Mouse (Mus musculus): Measurements from ENCODE around the gene Bak1.

Bak1 gene

DNA sequence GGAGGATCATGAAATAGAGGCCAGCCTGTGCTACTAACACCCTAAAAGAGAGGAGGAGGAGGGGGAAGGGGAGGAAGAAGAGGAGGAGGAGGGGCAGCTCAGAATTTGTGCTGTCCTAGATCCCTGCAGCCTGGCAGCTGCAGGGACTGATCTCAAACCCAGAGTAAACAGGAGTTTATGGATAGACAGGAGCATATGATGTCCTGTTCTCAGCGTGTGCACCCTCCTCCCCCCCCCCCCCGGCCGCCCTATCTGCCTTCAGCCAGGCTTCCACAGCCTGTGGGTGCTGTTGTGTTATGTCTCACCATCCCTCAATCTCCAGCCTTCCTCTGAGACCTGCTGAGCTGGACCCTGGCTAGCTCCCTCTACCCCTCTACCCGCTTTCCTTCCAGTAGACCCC, at the start of gene Bak1:
TSS of gene Bak1 (minus strand) at position 101 of the 400 bp plus-strand sequence.
- DNase-seq (ENCODE audit: low spot score in 2 of 2): no peak

DNA sequence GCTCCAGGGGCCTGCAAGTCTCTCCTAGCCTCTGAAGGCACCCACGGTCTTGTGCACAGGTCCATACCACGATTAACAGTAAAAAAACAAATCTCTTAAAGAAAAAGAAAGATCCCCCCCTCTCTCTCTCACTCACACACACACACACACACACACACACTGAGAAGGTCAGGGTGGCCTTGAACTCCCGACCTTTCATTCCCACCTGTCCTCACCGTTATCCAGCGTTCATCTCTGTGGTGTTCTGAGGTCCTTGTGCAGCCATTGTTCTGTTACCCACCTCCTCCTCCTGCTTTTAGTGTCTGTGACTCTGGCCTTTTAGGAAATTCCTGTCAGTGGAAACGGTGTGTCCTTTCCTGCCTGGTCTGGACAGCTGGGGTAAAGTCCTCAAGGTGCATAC, 49.7 kb upstream of the Bak1 start:
- DNase-seq (ENCODE audit: low spot score in 2 of 2): no peak

DNA sequence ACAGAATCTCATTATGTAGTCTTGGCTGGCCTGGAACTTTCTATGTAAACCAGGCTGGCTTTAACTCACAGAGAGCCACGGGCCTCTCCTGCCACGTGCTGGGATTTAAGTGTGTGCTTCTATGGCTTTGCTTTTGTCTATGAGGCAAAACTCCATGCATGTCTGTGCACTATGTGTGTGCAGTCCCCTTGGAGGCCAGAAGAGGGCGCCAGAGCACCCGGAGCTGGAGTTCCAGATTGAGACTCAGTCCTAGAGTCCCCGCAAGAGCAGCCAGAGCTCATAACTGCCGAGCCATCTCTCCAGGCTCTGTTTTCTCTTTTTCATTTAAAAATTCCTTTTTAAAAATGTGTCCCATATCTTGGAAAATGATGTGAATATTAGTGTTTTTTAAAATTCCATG, 49.1 kb upstream of the Bak1 start:
- DNase-seq (ENCODE audit: low spot score in 2 of 2): no peak

- DNase-seq (ENCODE audit: low spot score in 2 of 2): no peak
Measured at GRCm38 (mm10) chr17:27077133-27077532, 48.3 kb upstream of the Bak1 start.

DNA sequence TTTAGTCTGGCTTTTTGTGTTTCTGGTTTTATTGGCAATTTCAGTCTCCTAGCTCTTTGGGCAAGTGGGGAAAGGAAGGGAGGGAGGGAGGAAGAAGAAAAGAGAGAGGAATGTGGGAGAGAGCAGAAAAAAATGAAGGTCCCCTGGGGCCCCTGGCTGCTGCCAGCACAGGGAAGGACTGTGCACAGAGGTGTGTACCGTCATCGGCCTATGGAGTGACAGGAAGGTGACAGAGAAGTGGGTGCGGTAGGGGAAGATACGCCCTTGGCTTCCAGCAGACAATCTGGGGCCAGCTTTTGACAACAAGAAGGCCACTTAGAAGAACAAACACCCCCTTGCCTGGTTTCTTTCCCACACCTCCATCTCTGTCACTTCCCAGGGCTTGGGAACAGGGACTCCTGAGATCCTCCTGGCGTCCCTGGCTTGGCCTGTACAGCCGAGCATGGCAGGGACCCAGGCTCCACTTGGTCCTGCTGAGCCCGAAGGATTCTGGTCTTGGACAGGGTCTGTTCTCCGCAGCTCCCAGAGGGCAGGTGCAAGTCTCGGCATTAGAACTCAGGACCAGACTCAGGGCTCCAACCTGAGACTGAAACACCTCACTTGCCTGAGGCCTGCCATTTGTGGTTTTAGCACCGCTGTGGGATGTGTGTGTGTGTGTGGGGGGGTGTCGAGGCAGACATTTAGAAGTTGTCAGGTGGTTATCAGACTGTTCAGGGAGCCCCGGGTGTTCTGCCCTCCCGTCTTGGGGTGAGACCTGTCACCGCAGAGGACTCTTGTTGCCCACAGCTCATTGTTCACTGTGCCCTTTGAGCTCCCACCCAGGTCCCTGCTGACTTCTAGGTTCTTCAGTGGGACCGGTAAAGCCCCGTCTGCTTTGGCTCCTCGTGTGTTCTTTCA, 46.3 kb upstream of the Bak1 start:
- DNase-seq (ENCODE audit: low spot score in 2 of 2): no peak

GRCm38 (mm10) chr17:27074236-27074635, 45.4 kb upstream of the Bak1 start:
- no peak for DNase-seq (ENCODE audit: low spot score in 2 of 2)

DNA sequence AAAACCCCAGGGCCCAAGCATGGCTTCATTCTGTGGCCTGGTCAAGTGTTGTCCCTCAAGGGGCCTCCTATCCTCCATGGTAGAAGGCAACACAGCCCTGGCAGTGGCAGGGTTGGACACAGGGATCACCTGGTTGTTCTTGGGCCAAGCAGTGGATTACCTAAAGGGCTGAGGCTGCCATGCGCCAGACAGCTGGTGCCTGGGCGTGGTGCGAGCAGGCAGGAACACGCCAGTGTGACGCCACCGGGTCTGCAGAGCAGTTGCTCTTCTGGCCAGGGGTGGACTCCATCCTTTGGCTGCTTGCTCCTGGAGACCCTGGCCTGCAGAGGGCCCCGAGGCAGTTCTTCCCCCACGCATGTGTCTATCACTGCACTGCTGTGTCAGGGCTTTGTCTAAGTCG, 45.0 kb upstream of the Bak1 start:
- DNase-seq (ENCODE audit: low spot score in 2 of 2): no peak

DNA sequence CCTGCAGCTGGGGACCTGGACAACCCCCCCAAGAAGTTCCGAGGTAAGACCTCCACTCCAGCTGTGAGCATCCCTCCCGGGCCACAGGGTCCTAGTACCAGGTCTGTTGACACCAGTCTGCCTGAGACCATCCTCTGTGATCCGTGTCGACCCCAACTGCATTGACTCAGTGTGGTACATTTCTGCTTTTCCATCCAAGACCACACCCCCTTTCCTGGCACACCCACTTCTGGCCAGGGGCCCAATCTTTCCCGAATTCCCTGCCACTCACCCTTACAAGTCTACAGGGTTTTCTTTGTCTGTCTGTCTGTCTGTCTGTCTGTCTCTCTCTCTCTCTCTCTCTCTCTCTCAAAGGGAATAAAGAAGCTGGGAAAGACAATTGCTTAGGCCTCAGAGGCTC, 44.3 kb upstream of the Bak1 start:
- DNase-seq (ENCODE audit: low spot score in 2 of 2): no peak

DNA sequence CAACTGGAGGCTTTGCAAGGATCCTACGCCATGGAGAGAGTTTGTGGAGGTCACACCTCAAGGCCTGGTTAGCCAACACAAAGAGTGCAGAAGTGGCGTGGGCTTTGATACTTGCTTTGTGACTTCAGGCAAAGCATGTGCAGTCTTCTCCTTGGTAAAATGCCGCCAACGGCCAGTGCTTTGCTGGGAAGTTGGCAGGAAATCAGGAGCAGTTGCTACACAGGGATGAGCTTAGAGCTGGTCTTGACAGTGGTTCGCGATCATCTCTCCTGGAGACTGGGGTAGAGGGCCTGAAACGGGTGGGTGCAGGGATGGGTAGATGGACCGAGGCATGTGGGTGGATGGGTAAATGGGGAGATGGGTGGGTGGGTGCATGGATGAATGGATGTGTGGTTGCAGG, 43.6 kb upstream of the Bak1 start:
- DNase-seq (ENCODE audit: low spot score in 2 of 2): peak in 1 of 2 experiments; percentile 42

DNA sequence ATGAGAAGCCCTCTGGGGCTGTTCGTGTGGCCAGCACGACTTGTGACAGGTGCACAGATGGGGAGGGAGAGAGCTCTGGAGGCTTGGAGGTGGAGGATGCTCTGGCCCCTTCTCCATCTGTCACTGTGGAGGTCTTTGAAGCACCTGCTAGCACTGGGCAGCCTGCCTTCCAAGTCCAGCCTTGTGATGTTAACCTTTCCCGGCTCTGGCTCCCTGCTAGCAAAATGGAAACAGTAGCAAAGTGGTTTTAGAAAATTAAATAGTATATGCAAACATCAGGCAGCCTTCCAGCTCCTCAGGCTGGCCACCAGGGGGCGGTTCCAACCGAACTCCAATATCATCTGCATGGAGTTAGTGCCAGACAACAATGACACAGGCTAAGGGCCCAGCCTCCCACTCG, 42.8 kb upstream of the Bak1 start:
- DNase-seq (ENCODE audit: low spot score in 2 of 2): no peak

DNA sequence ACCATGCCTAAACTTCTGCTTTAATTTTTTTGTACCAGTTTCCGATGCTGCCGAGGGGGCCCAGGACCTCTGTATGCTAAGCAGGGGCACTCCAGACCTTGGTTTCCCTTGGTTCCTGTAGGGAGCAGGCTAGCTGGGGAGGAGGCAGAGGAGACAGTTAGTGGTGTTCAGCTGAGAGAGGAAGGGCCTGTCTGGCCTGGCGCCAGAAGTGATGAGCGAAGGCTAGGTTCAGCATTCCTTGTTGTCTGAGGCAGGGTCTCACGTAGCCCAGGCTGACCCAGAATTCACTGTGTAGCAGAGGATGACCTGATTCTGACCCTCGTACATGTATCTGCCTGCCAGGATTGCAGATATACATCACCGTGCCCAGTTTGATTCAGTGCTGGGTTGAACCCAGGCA, 42.1 kb upstream of the Bak1 start:
- no peak for DNase-seq (ENCODE audit: low spot score in 2 of 2)

DNA sequence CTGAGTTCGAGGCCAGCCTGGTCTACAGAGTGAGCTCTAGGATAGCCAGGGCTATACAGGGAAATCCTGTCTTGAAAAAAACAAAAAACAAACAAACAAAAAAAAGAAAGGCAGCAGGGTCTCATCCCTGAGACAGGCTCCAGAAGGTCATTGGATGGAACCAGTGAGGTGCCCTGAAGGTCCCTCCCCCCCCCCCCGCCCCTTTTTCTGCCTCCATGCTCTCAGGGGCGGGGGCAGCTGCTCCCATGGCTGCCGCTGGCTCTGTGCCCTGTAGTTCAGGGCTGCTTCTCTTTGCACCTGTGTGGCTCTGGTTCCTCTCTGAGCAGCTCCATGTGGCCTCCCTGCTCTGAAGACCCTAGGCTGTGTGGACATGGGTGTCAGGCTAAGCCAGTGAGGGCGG, 40.3 kb upstream of the Bak1 start:
- DNase-seq (ENCODE audit: low spot score in 2 of 2): no peak

DNA sequence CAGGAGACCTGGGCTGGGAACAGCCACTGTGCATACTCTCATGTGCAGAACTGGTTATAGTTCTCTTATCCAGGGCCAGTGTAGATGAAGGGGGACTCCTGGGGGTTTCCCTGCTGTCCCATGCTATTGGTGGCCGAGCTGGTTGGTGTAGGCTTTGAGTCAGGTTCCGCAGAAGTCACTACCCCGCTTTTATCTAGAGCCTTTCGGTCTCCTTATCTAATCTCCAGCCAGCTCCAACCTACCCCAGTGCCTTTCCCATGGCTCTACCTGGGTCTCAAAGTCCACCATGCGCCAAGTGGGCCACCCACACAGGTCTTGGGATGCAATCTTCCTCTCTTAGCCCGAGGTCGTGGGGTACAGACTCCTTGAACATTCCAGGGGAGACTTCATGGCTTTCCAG, 37.3 kb upstream of the Bak1 start:
- DNase-seq (ENCODE audit: low spot score in 2 of 2): no peak

DNA sequence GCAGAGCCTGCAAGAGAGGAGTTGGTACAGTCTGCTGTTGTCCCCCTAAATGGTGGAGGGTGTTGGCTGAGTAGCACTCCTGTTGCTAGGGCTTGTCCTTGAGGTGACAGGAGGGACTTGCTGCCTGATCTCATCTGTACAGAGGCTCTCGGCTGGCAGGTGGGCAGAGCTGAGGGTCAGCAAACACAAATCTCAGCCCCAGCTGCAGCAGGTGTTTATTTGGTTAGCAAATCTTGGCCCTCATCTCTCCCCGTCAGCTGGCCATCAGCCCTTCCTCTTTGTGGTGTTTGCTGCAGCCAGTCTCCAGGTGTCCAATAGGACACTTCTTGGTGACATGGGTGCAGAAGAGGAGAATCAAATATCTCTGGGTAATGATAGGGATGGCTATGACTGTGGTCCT, 35.4 kb upstream of the Bak1 start:
- DNase-seq (ENCODE audit: low spot score in 2 of 2): no peak

DNA sequence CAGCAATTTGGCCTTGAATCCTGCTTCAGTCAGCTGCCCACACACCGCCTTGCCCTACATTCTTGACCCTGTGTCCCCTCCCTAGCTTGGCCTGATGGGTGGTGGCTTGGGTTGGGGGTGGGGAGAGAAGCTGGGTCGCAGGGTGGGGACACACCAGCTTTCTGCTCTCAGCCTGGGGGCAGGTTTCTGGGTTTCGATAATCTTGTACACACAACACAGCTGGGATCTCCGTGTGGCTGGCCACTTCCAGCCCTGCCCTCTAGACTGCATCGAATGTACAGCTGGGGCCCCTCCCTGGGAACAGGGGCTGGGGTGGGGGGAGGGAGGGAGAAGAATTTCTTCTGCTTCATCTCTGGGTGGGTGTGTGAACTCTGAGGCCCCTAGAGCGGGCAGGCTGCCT, 34.9 kb upstream of the Bak1 start:
- DNase-seq (ENCODE audit: low spot score in 2 of 2): no peak

DNA sequence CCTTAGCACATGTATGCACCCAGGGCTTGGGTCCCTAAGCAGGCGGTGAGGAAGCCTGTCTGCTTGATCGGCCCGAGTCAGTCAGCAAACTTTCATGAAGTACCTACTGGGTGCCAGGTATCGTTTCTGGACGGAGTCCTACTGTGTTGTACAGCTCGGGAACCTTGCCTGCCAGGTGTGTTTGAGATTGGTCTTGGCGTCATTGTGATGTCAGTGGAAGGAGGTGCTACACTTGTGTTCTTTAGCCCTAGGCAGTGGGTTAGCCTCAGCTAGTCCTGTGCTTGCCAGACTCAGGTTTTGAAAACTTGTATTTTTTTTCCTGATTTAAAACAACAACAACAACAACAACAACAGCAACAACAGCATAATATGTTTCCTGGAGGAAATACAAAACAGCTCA, 33.9 kb upstream of the Bak1 start:
- no peak for DNase-seq (ENCODE audit: low spot score in 2 of 2)

DNA sequence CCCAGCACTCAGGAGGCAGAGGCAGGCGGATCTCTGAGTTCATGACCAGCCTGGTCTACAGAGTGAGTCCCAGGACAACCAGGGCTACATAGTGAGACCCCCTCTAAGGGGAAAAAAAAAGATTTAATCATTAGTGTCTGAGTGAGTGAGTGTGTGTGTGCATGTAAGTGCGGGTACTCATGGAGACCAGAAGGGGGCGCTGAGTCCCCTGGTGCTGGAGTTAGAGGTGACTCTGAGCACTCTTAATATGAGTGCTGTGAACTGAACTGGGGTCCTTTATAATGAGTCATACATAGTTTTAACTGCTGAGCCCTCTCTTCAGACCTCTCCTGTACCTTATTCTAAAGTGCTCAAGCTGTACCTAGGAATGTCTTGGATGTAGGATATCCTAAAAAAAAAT, 32.9 kb upstream of the Bak1 start:
- no peak for DNase-seq (ENCODE audit: low spot score in 2 of 2)

- no peak for DNase-seq (ENCODE audit: low spot score in 2 of 2)
Measured at GRCm38 (mm10) chr17:27060698-27061097, 31.9 kb upstream of the Bak1 start.

DNA sequence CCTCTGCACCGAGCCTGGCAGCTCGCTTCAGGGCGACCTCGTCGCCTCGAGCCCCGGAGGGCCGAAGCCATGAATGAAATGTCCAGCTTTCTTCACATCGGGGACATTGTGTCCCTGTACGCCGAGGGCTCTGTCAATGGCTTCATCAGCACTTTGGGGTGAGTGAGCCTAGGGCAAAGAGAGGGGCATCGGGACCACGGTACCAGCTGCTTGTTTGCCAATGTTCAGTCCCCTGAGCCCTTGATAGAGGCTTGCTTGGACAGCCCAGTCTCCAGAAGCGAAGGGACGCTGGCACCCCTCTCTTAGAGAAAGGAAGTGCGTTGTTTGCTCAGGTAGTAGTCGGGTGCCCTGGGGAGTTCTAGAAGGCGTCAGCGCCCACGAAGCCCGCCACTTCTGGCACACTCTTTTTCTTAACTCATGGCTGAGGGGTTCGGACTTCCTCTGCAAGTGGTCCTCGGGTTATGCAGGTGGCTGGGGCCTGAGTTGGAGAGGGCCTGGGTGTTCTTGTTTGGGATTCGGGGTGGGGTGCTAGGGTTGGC, 28.8 kb upstream of the Bak1 start:
- no peak for DNase-seq (ENCODE audit: low spot score in 2 of 2)

DNA sequence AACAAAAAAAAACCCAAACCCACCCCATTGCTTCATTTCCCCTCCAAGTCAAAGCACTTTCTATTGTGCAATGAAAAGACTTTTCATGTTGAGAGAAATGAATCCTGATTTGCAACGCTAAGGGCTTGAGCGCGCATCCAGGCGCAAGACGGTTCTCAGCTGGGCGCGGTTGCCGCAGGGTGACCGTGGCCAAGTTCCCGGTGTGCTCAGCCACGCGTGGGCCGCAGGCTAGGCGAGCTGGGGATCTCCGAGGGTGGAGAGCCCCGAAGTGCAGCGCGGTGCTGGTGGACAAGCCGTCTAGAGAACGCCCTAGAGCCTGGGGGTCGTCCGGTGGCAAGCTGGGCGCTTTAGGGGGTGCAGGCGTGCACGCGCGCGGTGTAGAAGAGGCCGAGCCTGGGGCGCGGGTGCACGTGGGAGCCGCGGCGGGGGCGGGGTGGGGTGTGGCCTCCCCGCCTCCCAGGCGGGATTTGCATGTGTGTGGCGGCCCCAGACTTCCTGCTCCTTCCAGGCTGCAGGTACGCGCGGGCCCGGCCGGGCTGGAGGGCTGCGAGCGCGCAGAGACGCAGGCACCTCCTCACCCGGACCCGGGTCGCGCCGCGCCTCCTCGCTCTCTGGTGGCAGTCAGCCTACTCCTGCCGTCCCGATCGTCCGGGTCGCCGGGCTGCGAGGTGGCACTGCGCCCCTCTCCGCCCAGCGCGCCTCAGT, 28.2 kb upstream of the Bak1 start, which contains the start of gene Itpr3:
TSS of gene Itpr3 (plus strand) at position 493 of the 705 bp plus-strand sequence.
- DNase-seq (ENCODE audit: low spot score in 2 of 2): no peak

- no peak for DNase-seq (ENCODE audit: low spot score in 2 of 2)
Measured at GRCm38 (mm10) chr17:27056170-27056569, 27.4 kb upstream of the Bak1 start.

DNA sequence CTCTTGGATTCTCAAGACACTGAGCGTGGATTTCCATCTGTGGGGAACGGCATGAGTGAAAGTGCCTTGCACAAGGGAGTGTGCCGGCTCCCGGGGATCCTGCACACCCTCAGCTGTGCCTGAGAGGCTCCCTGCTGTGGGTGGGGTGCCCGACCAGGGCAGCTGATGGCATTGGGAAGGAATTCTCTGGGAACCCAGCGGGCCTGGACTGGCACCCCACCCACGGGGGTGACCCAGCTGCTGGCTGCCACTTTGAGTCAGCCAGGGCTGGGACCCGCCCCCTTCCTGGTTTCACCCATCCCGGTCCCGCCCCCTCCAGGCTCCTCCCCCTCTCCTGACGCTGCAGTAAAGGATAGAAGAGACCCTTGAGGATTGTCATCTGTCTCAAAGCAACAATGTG, 22.7 kb upstream of the Bak1 start:
- DNase-seq (ENCODE audit: low spot score in 2 of 2): no peak

GRCm38 (mm10) chr17:27050853-27051252, 22.0 kb upstream of the Bak1 start:
- DNase-seq (ENCODE audit: low spot score in 2 of 2): no peak
